Mouse (Mus musculus) spleen, postnatal 10 days (tissue): Measurements from ENCODE around the gene Pcif1.
"Not testable (repeated sequence)": the region's sequence is repeated elsewhere in the genome, so short reads cannot be mapped to it uniquely, and the experiment has no call there.

Experiments used
- DNase-seq, 2 experiments: peaks; one replicate each; pipeline ENCODE4 v3.0.0; 2021 to 2022; ENCODE audit warnings: low spot score in 2 of 2

The Pcif1 gene

DNA sequence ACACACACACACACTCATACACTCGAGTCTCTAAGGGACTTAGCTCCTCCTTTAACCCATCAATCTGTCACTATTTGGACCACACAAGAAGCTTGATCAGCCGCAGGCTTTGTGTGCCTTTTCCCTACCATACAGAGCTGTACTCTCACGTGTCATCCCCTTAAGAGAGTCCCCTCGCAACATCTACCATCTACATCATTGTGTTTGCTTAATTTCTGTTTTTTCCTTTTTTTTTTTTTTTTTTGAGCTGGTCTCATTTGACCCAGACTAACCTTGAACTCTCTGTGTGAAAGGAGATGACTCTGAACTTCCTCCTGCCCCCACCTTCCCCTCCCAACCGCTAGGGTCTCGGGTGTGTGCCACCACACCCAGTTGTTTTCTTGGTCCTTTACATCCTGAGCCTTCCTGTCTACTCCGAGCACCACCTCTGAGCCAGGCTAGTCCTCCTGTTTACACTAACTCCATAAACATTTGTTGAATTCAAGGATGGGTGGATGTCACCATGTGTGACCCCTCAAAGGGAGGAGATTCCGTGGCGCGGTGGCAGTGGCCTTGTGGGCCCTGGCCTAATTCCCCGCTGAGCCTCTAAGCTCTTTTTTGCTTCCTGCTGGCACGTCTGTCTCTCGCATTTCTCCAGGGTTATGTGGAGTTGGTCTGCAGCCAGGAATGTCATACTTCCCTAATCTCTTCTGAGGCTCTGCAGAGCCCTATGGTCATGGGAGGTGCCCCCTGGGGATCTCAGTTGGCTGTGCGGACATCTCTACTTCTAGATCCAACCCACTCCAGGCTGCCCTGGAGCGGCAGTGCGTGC is 12.2 kb upstream of the Pcif1 start:
- no peak for DNase-seq

DNA sequence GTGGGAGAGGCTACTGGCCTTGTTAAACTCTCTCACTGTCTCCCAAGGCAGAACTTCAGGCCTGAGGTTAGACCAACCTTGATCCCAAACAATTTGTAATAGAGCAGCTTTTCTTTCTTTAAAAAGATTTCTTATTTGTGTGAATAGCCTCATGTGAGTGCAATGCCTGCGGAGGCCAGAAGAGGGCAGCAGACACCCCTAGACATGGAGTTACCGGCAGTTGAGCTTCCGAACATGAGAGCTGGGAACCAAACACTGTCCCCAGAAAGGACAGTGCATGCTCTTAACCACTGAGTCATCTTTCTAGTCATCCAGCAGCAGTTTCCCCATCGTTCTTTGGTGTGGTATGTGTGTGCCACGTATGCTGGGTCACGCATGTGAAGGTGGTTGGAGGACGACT is 11.5 kb upstream of the Pcif1 start:
- DNase-seq = peak in 1 of 2 experiments; percentile 50

DNA sequence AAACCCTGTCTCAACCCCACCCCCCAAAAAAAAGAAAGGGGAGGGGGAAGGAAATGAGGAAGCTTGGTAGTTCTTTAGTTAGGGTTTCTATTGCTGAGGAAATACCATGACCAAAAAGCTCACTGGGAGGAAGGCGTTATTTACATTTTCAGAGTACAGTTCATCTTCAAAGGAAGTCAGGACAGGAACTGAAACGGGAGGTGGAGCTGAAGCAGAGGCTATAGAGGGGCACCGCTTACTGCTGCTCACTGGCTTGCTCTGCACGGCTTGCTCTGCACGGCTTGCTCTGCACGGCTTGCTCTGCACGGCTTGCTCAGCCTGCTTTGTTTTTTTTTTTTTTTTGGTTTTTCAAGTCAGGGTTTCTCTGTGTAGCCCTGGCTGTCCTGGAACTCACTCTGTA is 10.6 kb upstream of the Pcif1 start:
- peak in 1 of 2 experiments; percentile 67 for DNase-seq

DNA sequence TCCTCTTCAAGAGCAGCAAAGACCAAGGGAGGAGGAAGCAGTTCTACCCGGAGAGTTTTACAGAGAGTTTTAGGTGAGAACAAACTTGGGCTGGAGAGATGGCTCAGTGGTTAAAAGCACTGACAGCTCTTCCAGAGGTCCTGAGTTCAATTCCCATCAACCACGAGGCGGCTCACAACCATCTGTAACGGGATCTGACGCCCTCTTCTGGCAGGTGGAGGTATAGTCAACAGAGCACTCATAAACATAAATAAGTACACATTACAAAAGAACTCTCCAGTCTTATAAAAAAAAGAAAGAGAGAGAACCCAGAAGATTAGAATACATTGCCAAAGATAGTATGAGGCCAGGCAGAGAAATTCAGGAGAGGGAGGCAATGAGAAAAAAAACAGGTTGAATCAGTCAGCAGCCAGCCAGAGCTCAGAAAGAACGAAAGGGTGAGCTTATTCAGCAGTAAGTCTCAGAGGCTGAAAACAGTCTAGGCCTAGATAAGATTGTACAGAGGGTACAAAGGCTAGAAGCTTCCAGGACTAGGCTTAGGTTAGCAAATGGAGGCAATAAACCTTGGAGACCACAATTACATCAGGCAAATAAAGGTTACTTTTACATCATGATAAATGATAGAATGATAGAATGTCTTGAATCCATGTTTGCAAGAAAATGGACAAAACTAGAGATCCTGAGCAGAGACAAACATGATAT is 7.4 kb upstream of the Pcif1 start:
- no peak for DNase-seq

DNA sequence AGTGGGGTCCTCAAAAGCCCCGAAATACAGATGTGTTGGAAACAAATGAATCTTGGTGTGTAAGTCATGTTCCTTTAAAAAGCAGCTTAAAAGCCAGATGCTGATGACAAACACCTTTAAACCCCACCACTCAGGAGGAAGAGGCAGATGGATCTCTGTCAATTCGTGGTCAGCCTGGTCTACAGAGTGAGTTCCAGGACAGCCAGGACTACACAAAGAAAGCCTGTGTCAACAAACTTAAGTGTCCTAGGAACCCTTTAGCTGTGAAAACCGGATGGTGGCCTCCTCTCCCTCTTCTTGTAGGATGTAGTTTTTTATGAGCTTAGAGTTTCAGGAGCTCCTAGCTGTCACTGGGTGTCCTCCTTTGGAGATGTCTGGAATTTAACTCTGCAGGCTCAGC is 5.5 kb upstream of the Pcif1 start:
- no peak for DNase-seq

DNA sequence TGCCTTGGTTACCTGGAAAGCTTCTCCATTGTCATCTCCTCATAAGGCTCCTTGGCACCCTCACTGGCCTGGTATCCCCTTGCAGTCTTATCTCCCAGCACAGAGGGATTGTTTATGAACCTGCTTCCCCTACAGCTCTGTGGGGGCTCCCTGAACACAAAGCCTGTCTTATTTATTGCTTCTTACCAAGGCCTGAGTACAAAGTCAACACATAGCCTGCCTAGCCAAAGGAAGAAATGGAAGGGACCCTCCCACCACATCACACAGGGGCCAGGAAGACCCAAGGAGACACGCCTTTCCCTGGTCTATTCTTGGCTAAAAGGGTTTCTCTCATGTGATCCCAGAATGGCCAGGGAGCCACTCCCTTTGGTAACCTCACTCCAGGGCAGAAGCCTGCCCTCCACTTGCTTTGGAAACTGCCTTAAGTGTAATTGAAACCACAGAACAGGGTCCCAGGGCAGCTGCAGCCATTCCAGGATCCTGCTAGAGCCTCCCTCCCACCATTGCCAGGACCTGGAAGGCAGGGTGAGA is 4.8 kb upstream of the Pcif1 start:
- DNase-seq = no peak

DNA sequence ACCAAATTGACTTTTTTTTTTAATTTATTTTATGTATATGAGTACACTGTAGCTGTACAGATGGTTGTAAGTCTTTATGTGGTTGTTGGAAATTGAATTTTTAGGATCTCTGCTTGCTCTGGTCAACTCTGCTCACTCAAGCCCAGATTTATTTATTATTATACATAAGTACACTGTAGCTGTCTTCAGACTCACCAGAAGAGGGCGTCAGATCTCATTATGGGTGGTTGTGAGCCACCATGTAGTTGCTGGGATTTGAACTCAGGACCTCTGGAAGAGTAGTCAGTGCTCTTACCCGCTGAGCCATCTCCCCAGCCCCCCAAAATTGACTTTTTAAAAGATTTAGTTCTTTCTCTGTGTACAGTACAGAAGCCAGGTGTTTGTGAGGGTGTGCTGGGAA is 3.5 kb upstream of the Pcif1 start:
- not testable (repeated sequence) for DNase-seq

DNA sequence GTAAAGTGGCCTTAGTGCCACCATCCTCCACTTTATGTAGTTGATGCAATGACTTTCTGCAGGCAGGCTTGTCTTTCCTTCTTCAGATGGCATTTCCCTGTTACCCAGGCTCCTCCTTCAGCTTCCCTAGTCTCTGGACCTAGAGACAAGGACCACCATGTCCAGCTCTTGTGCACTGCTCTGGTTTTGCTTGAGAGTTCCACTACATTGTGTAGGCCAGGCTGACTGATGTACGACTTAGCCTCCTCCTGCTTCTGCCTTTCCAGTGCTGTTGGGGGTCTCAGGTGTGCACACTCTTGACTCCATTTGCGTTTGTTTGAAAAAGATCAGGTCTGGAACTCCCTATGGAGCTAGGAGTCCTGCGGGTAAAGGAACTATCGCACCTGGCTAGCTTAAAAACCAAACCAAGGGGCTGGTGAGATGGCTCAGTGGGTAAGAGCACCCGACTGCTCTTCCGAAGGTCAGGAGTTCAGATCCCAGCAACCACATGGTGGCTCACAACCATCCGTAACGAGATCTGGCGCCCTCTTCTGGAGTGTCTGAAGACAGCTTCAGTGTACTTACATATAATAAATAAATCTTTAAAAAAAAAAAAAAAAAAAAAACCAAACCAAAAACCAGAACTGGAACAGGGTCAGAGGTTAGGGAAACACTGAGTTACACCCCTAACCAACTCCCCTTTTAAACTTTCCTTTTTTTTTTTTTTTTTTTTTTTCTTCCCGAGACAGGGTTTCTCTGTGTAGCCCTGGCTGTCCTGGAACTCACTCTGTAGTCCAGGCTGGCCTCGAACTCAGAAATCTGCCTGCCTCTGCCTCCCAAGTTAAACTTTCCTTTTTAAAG is 1.5 kb upstream of the Pcif1 start:
- not testable (repeated sequence) for DNase-seq

DNA sequence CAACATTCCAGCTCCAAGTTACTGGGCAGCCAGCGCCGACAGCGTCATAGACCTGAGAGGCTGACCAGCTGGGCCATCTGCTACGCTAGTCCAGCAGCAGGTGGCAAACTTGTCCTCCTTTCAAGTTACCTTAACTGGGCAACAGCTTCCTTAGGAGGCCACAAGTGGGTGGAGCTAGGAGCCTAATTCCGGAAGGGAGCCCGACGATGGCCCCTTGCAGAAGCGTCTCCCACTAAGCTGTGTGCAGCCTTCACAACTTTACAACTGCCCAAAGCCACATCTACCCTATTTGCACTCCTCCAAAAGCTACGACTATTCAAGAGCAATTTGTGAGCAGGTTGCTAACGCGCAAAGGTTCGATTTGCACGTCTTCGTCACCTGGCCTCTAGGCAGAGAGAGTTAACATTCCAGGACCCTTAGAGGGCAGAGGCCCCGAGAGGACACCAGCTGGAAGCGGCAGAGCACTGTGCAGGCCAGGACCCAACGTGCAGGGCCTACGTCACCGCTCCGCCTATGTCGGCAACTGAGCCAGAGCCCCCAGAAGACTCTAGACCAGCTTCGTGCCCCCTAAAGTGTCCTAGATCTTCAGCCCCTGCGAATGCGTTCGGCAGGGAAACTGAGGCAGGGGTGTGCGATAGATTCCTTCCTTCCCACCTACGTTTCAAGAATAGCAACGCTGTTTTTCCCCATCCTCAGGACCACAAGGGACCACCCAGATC is 436 bp upstream of the Pcif1 start:
- DNase-seq = peak; percentile 63 to 67

DNA sequence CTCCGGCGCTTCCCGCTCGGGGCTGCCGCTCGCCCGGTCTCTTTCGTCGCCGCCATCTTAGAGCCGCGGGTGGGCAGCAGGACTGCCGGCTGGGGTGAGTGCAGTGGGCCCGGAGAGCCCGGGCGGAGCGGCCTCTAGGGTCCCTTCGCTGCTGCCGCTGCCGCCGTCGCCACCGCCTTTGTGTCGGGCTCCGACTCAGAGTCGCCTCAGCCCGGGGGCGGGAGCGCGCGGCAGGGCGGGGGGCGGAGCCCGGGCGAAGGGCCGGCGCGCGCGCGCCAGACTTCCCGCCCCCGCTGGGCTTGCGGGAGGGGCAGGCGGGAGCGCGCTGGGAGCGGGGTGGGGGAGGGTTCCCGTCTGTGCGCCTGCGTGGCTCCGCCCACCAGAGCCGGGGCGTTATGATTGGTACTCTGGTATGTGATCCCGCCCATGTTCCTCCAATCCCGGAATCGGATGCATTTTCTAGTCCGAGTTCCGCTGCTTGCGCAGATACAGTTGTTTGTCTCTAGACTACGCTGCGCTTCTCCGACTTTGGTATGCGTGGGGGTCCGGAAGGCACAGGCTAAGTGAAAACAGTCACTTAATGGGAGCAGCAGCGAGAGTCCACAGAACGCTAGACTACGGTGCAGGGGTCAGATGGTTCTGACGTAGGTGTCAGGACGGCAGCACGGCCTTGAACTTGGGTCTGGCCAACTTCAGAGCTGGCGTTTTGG is 619 bp downstream of the Pcif1 start:
- peak; percentile 96 to 97 for DNase-seq

DNA sequence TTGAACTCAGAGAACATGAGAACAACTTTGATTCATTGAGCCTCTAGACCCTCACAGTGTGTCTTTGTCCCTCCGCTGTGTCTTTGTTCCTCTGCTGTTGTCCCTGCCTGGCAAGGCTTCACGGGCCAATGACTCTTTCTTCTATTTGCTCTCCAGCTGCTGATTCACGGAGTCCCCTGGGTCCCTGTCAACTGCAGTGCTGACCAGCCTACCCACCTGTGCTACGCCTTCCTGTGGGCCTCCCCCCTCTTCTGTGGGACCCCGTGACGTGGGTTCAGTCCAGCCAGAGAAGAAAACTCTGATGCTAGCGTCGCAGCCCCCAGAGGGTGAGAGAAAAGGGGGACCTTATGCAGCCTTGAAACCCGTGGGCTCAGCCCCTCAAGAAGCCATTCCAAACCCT is 3.5 kb downstream of the Pcif1 start:
- DNase-seq = peak in 1 of 2 experiments; percentile 57

DNA sequence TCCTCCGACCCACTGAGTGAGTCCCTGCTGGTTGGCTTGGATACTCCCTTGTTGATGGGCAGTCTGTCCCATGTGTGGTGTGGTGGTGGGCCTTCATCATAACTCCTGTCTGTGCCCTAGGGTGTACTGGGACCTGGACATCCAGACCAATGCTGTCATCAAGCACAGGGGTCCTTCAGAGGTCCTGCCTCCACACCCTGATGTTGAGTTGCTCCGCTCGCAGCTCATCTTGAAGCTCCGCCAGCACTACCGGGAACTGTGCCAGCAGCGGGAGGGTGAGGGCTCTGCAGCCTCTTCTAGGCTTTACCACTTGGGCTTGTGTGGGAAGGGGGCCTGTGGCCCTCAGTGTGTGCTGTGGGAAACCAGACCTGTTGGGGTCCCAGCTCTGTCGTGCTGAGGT is 6.7 kb downstream of the Pcif1 start:
- no peak for DNase-seq

DNA sequence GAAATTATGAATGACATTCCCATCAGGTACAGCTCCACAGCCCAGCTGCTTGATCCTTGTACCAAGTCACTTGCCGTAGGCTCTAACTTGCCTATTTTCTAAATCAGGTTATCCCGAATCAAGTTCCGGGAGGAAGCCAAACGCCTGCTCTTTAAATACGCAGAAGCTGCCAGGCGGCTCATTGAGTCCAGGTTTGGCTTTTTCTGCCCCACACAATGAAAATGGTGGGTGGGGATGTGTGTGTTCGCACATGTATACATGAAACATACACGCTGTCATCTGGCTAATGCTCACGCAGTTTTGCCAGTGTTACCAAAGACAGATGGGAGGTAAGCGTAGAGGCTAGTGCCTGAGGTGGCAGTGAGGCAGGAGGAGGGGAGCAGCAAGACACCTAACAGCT is 7.5 kb downstream of the Pcif1 start:
- no peak for DNase-seq

DNA sequence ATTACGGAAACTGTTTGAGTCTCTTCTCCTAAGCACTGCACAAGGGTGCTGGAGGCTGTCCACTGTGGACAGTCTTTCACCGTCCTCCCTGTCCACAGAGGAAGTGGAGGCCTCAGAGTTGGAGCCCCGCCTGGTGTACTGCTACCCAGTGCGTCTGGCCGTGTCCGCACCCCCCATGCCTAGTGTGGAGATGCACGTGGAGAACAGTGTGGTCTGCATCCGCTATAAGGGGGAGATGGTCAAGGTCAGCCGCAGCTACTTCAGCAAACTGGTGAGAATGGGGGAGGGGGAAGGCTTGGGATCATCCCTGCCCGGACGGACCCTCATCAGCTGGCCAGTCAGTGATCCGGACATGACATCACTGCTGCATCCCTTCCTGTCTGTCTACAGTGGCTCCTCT is 9.9 kb downstream of the Pcif1 start:
- DNase-seq = no peak

DNA sequence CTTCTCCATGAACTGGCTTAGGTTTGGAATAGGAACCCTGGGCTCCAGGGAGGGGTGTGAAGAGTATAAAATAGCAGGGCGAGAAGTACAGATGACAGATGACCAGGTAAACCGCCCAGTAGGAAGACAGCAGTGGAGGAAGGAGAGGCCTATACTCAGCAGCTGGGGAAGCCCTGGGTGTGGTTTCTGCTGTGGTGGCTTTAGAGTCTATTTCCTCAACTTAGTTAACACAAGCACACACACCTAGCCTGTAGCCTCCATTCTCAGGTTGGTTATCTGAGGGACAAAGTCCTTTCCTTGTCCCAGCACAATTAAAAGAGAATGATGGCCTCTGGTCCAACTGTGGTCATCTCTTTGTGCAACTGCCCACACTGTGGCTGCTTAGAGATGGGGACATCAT is 10.9 kb downstream of the Pcif1 start:
- DNase-seq = no peak

DNA sequence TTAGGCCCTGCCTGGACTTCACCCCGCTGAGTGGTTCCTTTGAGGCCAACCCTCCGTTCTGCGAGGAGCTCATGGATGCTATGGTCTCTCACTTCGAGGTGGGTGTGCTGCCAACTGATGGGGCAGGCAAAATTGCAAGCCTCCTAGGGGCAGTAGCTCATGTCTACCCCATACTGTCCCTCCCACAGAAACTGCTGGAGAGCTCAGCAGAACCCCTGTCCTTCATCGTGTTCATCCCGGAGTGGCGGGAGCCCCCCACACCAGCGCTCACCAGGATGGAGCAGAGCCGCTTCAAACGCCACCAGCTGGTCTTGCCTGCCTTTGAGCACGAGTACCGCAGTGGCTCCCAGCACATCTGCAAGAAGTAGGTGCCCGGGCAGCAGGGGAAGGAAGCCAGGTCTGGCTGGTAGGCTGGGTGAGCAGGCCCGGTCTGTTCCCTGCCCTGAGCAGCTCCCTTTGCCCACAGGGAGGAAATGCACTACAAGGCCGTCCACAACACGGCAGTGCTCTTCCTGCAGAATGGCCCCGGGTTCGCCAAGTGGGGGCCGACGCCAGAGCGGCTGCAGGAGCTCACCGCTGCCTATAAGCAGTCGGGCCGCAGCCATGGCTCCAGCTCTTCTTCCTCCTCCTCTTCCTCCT is 11.4 kb downstream of the Pcif1 start:
- no peak for DNase-seq

DNA sequence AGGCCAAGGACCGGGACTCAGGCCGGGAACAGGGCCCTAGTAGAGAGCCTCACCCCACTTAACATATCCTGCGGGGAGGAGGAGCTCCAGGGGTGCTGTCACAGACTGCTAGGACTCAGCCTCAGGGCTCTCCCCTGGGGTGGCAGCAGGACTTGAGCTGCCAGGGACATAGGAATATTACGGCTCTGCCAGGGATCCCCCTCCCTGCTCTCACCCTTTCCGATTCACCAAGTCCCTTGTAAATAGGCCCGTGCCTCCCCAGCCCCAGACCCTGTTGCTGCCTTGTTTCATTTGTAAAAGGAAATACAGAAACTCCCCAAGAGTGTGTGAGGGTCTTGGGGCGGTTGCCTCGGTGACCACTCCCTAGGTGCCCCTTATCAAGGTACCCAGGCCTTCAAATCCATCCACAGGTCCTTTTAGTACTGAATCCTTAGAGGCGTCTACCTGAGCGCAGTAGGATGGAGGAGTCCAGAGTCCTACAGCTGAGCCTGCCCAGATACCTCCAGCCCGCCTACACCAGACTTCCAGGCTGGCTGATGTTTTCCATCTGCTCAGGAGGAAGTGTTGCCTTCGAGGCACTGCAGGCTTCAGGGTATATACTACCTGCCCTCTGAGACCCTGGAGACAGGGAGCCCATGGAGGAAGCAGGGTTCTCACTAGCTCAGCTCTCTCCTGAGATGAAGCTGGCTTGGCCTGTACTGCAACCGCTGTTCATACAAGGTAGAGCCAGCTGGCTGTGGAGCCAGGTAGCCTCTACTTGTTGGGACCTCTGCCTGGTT is 12.1 kb downstream of the Pcif1 start:
- DNase-seq = no peak

DNA sequence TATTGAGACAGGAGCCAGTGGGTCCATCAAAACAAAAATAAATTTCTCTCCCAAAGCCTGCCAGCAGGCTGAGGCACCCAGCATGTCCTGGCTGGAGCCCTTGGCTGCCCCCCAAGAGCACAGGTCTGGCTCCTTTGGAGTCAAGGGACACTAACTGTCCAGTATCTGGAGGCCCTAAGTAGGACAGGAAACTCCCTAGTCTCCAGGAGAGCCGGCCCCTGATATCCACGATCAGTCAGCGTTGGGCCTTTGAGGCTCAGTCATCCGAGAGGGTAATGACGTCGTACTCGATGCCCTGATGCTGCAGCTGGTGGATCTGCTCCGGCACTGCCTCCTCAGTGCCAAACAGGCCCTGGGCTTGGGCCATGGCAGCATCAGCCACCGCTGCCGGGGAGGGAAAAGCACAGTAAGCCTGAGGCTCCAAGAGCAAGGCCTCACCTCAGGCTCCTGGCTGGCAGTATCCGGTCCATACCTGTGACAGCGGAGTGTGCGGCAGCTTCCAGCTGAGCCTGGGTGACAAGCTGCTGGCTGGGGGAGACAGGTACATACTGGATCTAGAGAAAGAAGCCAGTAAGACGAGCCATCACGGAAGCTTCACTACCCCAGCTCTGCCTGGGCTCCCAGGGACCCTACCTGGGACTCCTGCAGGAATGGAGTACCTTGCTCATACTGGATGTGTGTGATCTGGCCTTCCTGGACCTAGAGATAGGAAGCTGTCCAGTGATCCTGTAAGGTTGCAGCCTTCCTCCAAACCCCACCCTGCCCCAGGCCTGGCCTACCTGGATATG is 13.0 kb downstream of the Pcif1 start:
- no peak for DNase-seq

DNA sequence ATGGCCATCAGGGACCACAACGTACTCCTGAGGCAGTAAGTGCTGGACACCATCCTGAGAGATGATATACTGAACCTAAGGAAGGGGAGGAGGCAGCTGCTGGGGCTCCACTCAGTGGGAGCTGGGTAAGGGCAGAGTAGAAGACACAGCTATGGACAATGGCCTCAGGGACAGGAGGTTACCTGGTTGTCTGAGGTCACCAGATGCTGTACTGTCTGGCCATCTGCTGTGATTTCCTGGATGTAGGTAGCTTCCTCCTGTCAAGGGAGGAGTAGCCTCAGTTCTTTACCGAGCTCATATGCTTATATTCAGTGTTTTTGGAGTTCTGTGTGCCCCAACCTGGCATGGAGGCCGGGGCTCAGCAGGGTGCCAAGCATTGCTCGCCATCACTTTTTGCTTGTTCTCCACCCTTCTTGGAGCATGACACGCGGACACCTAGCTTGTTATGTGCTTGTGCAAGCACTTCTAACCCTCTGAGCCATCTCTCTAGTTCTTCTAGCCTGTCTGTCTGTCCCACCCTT is 13.7 kb downstream of the Pcif1 start:
- DNase-seq = no peak
